Mouse (Mus musculus): ENCODE measurements around the gene Lrrc45. TPM values are rescaled to one million over a fixed set of nuclear protein-coding genes. Genes with fewer than 3 reads are reported as not detected.

Gene Lrrc45
- polyA plus RNA-seq, 1 experiment from 2014 or later, result 44.4 TPM

- peaks cover 4% of the 10 kb centered on the region; the same call in 1 of the 2 replicates for H3K36me3 ChIP-seq (ENCODE audit: control insufficient read depth, insufficient read depth, low read length)
- no peak overlapping the region for H3K4me3 ChIP-seq (ENCODE audit: low read length)
- no peak overlapping the region for H3K9ac ChIP-seq (ENCODE audit: low read depth, low read length)
- no peaks in the 10 kb centered on the region for H3K9me3 ChIP-seq (ENCODE audit: control insufficient read depth, low read length)
- H3K27ac ChIP-seq (ENCODE audit: low read length), result no peak overlapping the region
- H3K4me1 ChIP-seq (ENCODE audit: control insufficient read depth, insufficient read depth, low read length), result peaks cover 8% of the 10 kb centered on the region; the same call in 1 of the 2 replicates
- no peaks in the 10 kb centered on the region for H3K27me3 ChIP-seq (replicated peaks; ENCODE audit: control insufficient read depth, insufficient read depth, low read length)
- no peak for ATAC-seq
- WGBS, result 96% methylated on average over 5 of the region's 5 CpGs
- no peak overlapping the region for H3K4me2 ChIP-seq (ENCODE audit: low read depth, low read length)
Measured at GRCm38 (mm10) chr11:120682683-120683082, 31.0 kb upstream of the Lrrc45 start.

- Histone ChIP-seq H3K27me3 (replicated peaks; ENCODE audit: control insufficient read depth, insufficient read depth, low read length) (no peaks in the 10 kb centered on the region), H3K4me3 (ENCODE audit: low read length) (no peak overlapping the region), H3K9ac (ENCODE audit: low read depth, low read length) (no peak overlapping the region), H3K27ac (ENCODE audit: low read length) (no peak overlapping the region), H3K4me2 (ENCODE audit: low read depth, low read length) (no peak overlapping the region), H3K9me3 (ENCODE audit: control insufficient read depth, low read length) (no peaks in the 10 kb centered on the region), H3K36me3 (ENCODE audit: control insufficient read depth, insufficient read depth, low read length) (peaks cover 4% of the 10 kb centered on the region; the same call in 1 of the 2 replicates), H3K4me1 (ENCODE audit: control insufficient read depth, insufficient read depth, low read length) (peaks cover 8% of the 10 kb centered on the region; the same call in 1 of the 2 replicates)
- no peak for ATAC-seq
- 94% methylated on average over 3 of the region's 3 CpGs for WGBS
Measured at GRCm38 (mm10) chr11:120683536-120683935, 30.2 kb upstream of the Lrrc45 start.

- Histone ChIP-seq H3K4me2 (ENCODE audit: low read depth, low read length) (no peak overlapping the region), H3K4me3 (ENCODE audit: low read length) (no peak overlapping the region), H3K36me3 (ENCODE audit: control insufficient read depth, insufficient read depth, low read length) (peaks cover 6% of the 10 kb centered on the region; the same call in 1 of the 2 replicates), H3K27me3 (replicated peaks; ENCODE audit: control insufficient read depth, insufficient read depth, low read length) (no peaks in the 10 kb centered on the region), H3K9me3 (ENCODE audit: control insufficient read depth, low read length) (no peaks in the 10 kb centered on the region), H3K27ac (ENCODE audit: low read length) (no peak overlapping the region), H3K9ac (ENCODE audit: low read depth, low read length) (no peak overlapping the region), H3K4me1 (ENCODE audit: control insufficient read depth, insufficient read depth, low read length) (peaks cover 8% of the 10 kb centered on the region; the same call in 1 of the 2 replicates)
- 82% methylated on average over 2 of the region's 2 CpGs for WGBS
- ATAC-seq, result no peak
Measured at GRCm38 (mm10) chr11:120684086-120684485, 29.6 kb upstream of the Lrrc45 start.

- Histone ChIP-seq H3K9ac (ENCODE audit: low read depth, low read length) (no peak overlapping the region), H3K27me3 (replicated peaks; ENCODE audit: control insufficient read depth, insufficient read depth, low read length) (no peaks in the 10 kb centered on the region), H3K4me2 (ENCODE audit: low read depth, low read length) (no peak overlapping the region), H3K4me1 (ENCODE audit: control insufficient read depth, insufficient read depth, low read length) (peaks cover 8% of the 10 kb centered on the region; the same call in 1 of the 2 replicates), H3K36me3 (ENCODE audit: control insufficient read depth, insufficient read depth, low read length) (peaks cover 6% of the 10 kb centered on the region; the same call in 1 of the 2 replicates), H3K4me3 (ENCODE audit: low read length) (no peak overlapping the region), H3K27ac (ENCODE audit: low read length) (no peak overlapping the region), H3K9me3 (ENCODE audit: control insufficient read depth, low read length) (no peaks in the 10 kb centered on the region)
- no peak for ATAC-seq
- WGBS, result 86% methylated on average over 2 of the region's 2 CpGs
Measured at GRCm38 (mm10) chr11:120684660-120685059, 29.1 kb upstream of the Lrrc45 start.

GRCm38 (mm10) chr11:120686650-120687272 lies 27.0 kb upstream of the Lrrc45 start:
- 67% methylated on average over 20 of the region's 20 CpGs for WGBS
- Histone ChIP-seq H3K4me1 (ENCODE audit: control insufficient read depth, insufficient read depth, low read length) (0 out of 2 replicates have a peak, but pooled peaks cover 4% of the 10 kb centered on the region), H3K9ac (ENCODE audit: low read depth, low read length) (peak overlapping the region; percentile 19; the same call in 1 of the 2 replicates), H3K9me3 (ENCODE audit: control insufficient read depth, low read length) (no peaks in the 10 kb centered on the region), H3K27ac (ENCODE audit: low read length) (no peak overlapping the region), H3K36me3 (ENCODE audit: control insufficient read depth, insufficient read depth, low read length) (peaks cover 6% of the 10 kb centered on the region; the same call in 1 of the 2 replicates), H3K4me2 (ENCODE audit: low read depth, low read length) (no peak overlapping the region), H3K27me3 (replicated peaks; ENCODE audit: control insufficient read depth, insufficient read depth, low read length) (no peaks in the 10 kb centered on the region), H3K4me3 (ENCODE audit: low read length) (no peak overlapping the region)
- ATAC-seq, result no peak

GRCm38 (mm10) chr11:120689365-120689764 lies 24.4 kb upstream of the Lrrc45 start:
- 90% methylated on average over 3 of the region's 3 CpGs for WGBS
- no peaks in the 10 kb centered on the region for H3K9me3 ChIP-seq (ENCODE audit: control insufficient read depth, low read length)

GRCm38 (mm10) chr11:120692471-120693011 lies 21.2 kb upstream of the Lrrc45 start:
- peaks cover 10% of the 10 kb centered on the region for H3K36me3 ChIP-seq (ENCODE audit: control insufficient read depth, insufficient read depth, low read length)
- ATAC-seq, result no peak

More at GRCm38 (mm10) chr11:120689365-120689764, 24.4 kb upstream of the Lrrc45 start:
- Histone ChIP-seq H3K4me1 (ENCODE audit: control insufficient read depth, insufficient read depth, low read length) (0 out of 2 replicates have a peak, but pooled peaks cover 4% of the 10 kb centered on the region), H3K4me3 (ENCODE audit: low read length) (no peak overlapping the region), H3K4me2 (ENCODE audit: low read depth, low read length) (no peak overlapping the region), H3K27me3 (replicated peaks; ENCODE audit: control insufficient read depth, insufficient read depth, low read length) (no peaks in the 10 kb centered on the region), H3K27ac (ENCODE audit: low read length) (no peak overlapping the region), H3K9ac (ENCODE audit: low read depth, low read length) (no peak overlapping the region), H3K36me3 (ENCODE audit: control insufficient read depth, insufficient read depth, low read length) (peaks cover 6% of the 10 kb centered on the region; the same call in 1 of the 2 replicates)
- no peak for ATAC-seq

GRCm38 (mm10) chr11:120693461-120693860 lies 20.3 kb upstream of the Lrrc45 start:
- H3K9ac ChIP-seq (ENCODE audit: low read depth, low read length), result no peak overlapping the region
- H3K4me1 ChIP-seq (ENCODE audit: control insufficient read depth, insufficient read depth, low read length), result 0 out of 2 replicates have a peak, but pooled peaks cover 4% of the 10 kb centered on the region
- H3K36me3 ChIP-seq (ENCODE audit: control insufficient read depth, insufficient read depth, low read length), result peaks cover 10% of the 10 kb centered on the region
- ATAC-seq, result no peak
- H3K27ac ChIP-seq (ENCODE audit: low read length), result no peak overlapping the region
- no peaks in the 10 kb centered on the region for H3K27me3 ChIP-seq (replicated peaks; ENCODE audit: control insufficient read depth, insufficient read depth, low read length)
- H3K4me2 ChIP-seq (ENCODE audit: low read depth, low read length), result no peak overlapping the region
- no peaks in the 10 kb centered on the region for H3K9me3 ChIP-seq (ENCODE audit: control insufficient read depth, low read length)
- H3K4me3 ChIP-seq (ENCODE audit: low read length), result no peak overlapping the region
- WGBS, result 85% methylated on average over 3 of the region's 3 CpGs

More at GRCm38 (mm10) chr11:120692471-120693011, 21.2 kb upstream of the Lrrc45 start:
- Histone ChIP-seq H3K9me3 (ENCODE audit: control insufficient read depth, low read length) (no peaks in the 10 kb centered on the region), H3K27ac (ENCODE audit: low read length) (no peak overlapping the region), H3K4me1 (ENCODE audit: control insufficient read depth, insufficient read depth, low read length) (0 out of 2 replicates have a peak, but pooled peaks cover 4% of the 10 kb centered on the region), H3K9ac (ENCODE audit: low read depth, low read length) (no peak overlapping the region), H3K4me3 (ENCODE audit: low read length) (no peak overlapping the region), H3K4me2 (ENCODE audit: low read depth, low read length) (no peak overlapping the region), H3K27me3 (replicated peaks; ENCODE audit: control insufficient read depth, insufficient read depth, low read length) (no peaks in the 10 kb centered on the region)
- WGBS, result 89% methylated on average over 4 of the region's 4 CpGs

- WGBS, result 31% methylated on average over 4 of the region's 4 CpGs
- Histone ChIP-seq H3K27ac (ENCODE audit: low read length) (no peak overlapping the region), H3K4me2 (ENCODE audit: low read depth, low read length) (no peak overlapping the region), H3K9ac (ENCODE audit: low read depth, low read length) (no peak overlapping the region), H3K9me3 (ENCODE audit: control insufficient read depth, low read length) (no peaks in the 10 kb centered on the region), H3K4me3 (ENCODE audit: low read length) (no peak overlapping the region), H3K27me3 (replicated peaks; ENCODE audit: control insufficient read depth, insufficient read depth, low read length) (no peaks in the 10 kb centered on the region), H3K36me3 (ENCODE audit: control insufficient read depth, insufficient read depth, low read length) (peaks cover 11% of the 10 kb centered on the region), H3K4me1 (ENCODE audit: control insufficient read depth, insufficient read depth, low read length) (0 out of 2 replicates have a peak, but pooled peaks cover 4% of the 10 kb centered on the region)
- ATAC-seq, result no peak; the same call in 1 of the 2 replicates
Measured at GRCm38 (mm10) chr11:120695184-120695583, 18.5 kb upstream of the Lrrc45 start.
